Mouse (Mus musculus): ENCODE measurements around the gene Madcam1. TPM values are rescaled to one million over a fixed set of nuclear protein-coding genes. Genes with fewer than 3 reads are reported as not detected.

Madcam1 gene
- polyA plus RNA-seq (2012; rRNA removed) = 22.0 and 33.9 TPM in 2 replicates

GRCm38 (mm10) chr10:79664131-79664665 lies at the start of gene Madcam1:
TSS of gene Madcam1 (plus strand) at chr10:79664559.
- no peak for TF ChIP-seq POLR2A (IDR thresholded peaks at IDR 0.05; ENCODE audit: low read depth, low read length)
- TF ChIP-seq CTCF (IDR thresholded peaks at IDR 0.05; ENCODE audit: extremely low read depth, insufficient read depth, insufficient read length, insufficient replicate concordance) = peak; percentile 89
- peak in 1 of 2 experiments; percentile 67 for DNase-seq (ENCODE audit: low read depth in 1 of 2, low spot score in 2 of 2)
- H3K4me3 ChIP-seq (ENCODE audit: extremely low read depth, insufficient read depth, insufficient read length) = no peak within 1 kb of the TSS
- H3K4me1 ChIP-seq (ENCODE audit: control insufficient read depth, insufficient read depth, insufficient read length) = no peaks in the 10 kb centered on the region
- no peak within 1 kb of the TSS for H3K27ac ChIP-seq (ENCODE audit: insufficient read depth, low read length)
- H3K36me3 ChIP-seq (ENCODE audit: control insufficient read depth, insufficient read depth, low read length) = no peaks in the 10 kb centered on the region
- 22% methylated on average over 13 of the region's 13 CpGs for WGBS
- no peaks in the 10 kb centered on the region for H3K27me3 ChIP-seq (ENCODE audit: control insufficient read depth, insufficient read depth, low read length)

- Histone ChIP-seq H3K27ac (ENCODE audit: insufficient read depth, low read length) (no peak overlapping the region), H3K27me3 (ENCODE audit: control insufficient read depth, insufficient read depth, low read length) (peaks cover 14% of the 10 kb centered on the region), H3K4me3 (ENCODE audit: extremely low read depth, insufficient read depth, insufficient read length) (no peak overlapping the region), H3K36me3 (ENCODE audit: control insufficient read depth, insufficient read depth, low read length) (no peaks in the 10 kb centered on the region), H3K4me1 (ENCODE audit: control insufficient read depth, insufficient read depth, insufficient read length) (peaks cover 8% of the 10 kb centered on the region)
- TF ChIP-seq POLR2A (IDR thresholded peaks at IDR 0.05; ENCODE audit: low read depth, low read length) (no peak), CTCF (IDR thresholded peaks at IDR 0.05; ENCODE audit: extremely low read depth, insufficient read depth, insufficient read length, insufficient replicate concordance) (no peak)
- 41% methylated on average over 8 of the region's 8 CpGs for WGBS
- no peak for DNase-seq (ENCODE audit: low read depth in 1 of 2, low spot score in 2 of 2)
Observed at GRCm38 (mm10) chr10:79615860-79616259, 48.5 kb upstream of the Madcam1 start.

- 86% methylated on average over 5 of the region's 5 CpGs for WGBS
- Histone ChIP-seq H3K4me1 (ENCODE audit: control insufficient read depth, insufficient read depth, insufficient read length) (peaks cover 8% of the 10 kb centered on the region), H3K36me3 (ENCODE audit: control insufficient read depth, insufficient read depth, low read length) (no peaks in the 10 kb centered on the region), H3K27me3 (ENCODE audit: control insufficient read depth, insufficient read depth, low read length) (peaks cover 14% of the 10 kb centered on the region), H3K4me3 (ENCODE audit: extremely low read depth, insufficient read depth, insufficient read length) (no peak overlapping the region), H3K27ac (ENCODE audit: insufficient read depth, low read length) (no peak overlapping the region)
- DNase-seq (ENCODE audit: low read depth in 1 of 2, low spot score in 2 of 2) = no peak
- TF ChIP-seq CTCF (IDR thresholded peaks at IDR 0.05; ENCODE audit: extremely low read depth, insufficient read depth, insufficient read length, insufficient replicate concordance) (no peak), POLR2A (IDR thresholded peaks at IDR 0.05; ENCODE audit: low read depth, low read length) (no peak)
Observed at GRCm38 (mm10) chr10:79616376-79616775, 48.0 kb upstream of the Madcam1 start.

GRCm38 (mm10) chr10:79623950-79624349 lies 40.4 kb upstream of the Madcam1 start:
- WGBS = 76% methylated on average over 12 of the region's 12 CpGs
- TF ChIP-seq CTCF (IDR thresholded peaks at IDR 0.05; ENCODE audit: extremely low read depth, insufficient read depth, insufficient read length, insufficient replicate concordance) = no peak
- no peak for TF ChIP-seq POLR2A (IDR thresholded peaks at IDR 0.05; ENCODE audit: low read depth, low read length)
- no peak overlapping the region for H3K27ac ChIP-seq (ENCODE audit: insufficient read depth, low read length)
- H3K4me3 ChIP-seq (ENCODE audit: extremely low read depth, insufficient read depth, insufficient read length) = no peak overlapping the region
- no peak for DNase-seq (ENCODE audit: low read depth in 1 of 2, low spot score in 2 of 2)
- H3K27me3 ChIP-seq (ENCODE audit: control insufficient read depth, insufficient read depth, low read length) = no peaks in the 10 kb centered on the region
- no peaks in the 10 kb centered on the region for H3K36me3 ChIP-seq (ENCODE audit: control insufficient read depth, insufficient read depth, low read length)
- H3K4me1 ChIP-seq (ENCODE audit: control insufficient read depth, insufficient read depth, insufficient read length) = no peaks in the 10 kb centered on the region

- Histone ChIP-seq H3K36me3 (ENCODE audit: control insufficient read depth, insufficient read depth, low read length) (no peaks in the 10 kb centered on the region), H3K27me3 (ENCODE audit: control insufficient read depth, insufficient read depth, low read length) (no peaks in the 10 kb centered on the region), H3K4me3 (ENCODE audit: extremely low read depth, insufficient read depth, insufficient read length) (no peak overlapping the region), H3K4me1 (ENCODE audit: control insufficient read depth, insufficient read depth, insufficient read length) (no peaks in the 10 kb centered on the region), H3K27ac (ENCODE audit: insufficient read depth, low read length) (no peak overlapping the region)
- no peak for DNase-seq (ENCODE audit: low read depth in 1 of 2, low spot score in 2 of 2)
- 79% methylated on average over 9 of the region's 9 CpGs for WGBS
- TF ChIP-seq CTCF (IDR thresholded peaks at IDR 0.05; ENCODE audit: extremely low read depth, insufficient read depth, insufficient read length, insufficient replicate concordance) (no peak), POLR2A (IDR thresholded peaks at IDR 0.05; ENCODE audit: low read depth, low read length) (no peak)
Observed at GRCm38 (mm10) chr10:79625398-79625797, 39.0 kb upstream of the Madcam1 start.

- 85% methylated on average over 10 of the region's 10 CpGs for WGBS
- no peaks in the 10 kb centered on the region for H3K36me3 ChIP-seq (ENCODE audit: control insufficient read depth, insufficient read depth, low read length)
- H3K27me3 ChIP-seq (ENCODE audit: control insufficient read depth, insufficient read depth, low read length) = no peaks in the 10 kb centered on the region
- H3K4me3 ChIP-seq (ENCODE audit: extremely low read depth, insufficient read depth, insufficient read length) = no peak overlapping the region
- no peak overlapping the region for H3K27ac ChIP-seq (ENCODE audit: insufficient read depth, low read length)
- H3K4me1 ChIP-seq (ENCODE audit: control insufficient read depth, insufficient read depth, insufficient read length) = no peaks in the 10 kb centered on the region
- TF ChIP-seq CTCF (IDR thresholded peaks at IDR 0.05; ENCODE audit: extremely low read depth, insufficient read depth, insufficient read length, insufficient replicate concordance) = no peak
- TF ChIP-seq POLR2A (IDR thresholded peaks at IDR 0.05; ENCODE audit: low read depth, low read length) = no peak
- DNase-seq (ENCODE audit: low read depth in 1 of 2, low spot score in 2 of 2) = no peak
Observed at GRCm38 (mm10) chr10:79626156-79626555, 38.2 kb upstream of the Madcam1 start.

- Histone ChIP-seq H3K36me3 (ENCODE audit: control insufficient read depth, insufficient read depth, low read length) (no peaks in the 10 kb centered on the region), H3K27ac (ENCODE audit: insufficient read depth, low read length) (no peak overlapping the region), H3K4me3 (ENCODE audit: extremely low read depth, insufficient read depth, insufficient read length) (no peak overlapping the region), H3K4me1 (ENCODE audit: control insufficient read depth, insufficient read depth, insufficient read length) (no peaks in the 10 kb centered on the region), H3K27me3 (ENCODE audit: control insufficient read depth, insufficient read depth, low read length) (no peaks in the 10 kb centered on the region)
- WGBS = 83% methylated on average over 5 of the region's 5 CpGs
- no peak for DNase-seq (ENCODE audit: low read depth in 1 of 2, low spot score in 2 of 2)
- no peak for TF ChIP-seq CTCF (IDR thresholded peaks at IDR 0.05; ENCODE audit: extremely low read depth, insufficient read depth, insufficient read length, insufficient replicate concordance)
- no peak for TF ChIP-seq POLR2A (IDR thresholded peaks at IDR 0.05; ENCODE audit: low read depth, low read length)
Observed at GRCm38 (mm10) chr10:79628377-79628776, 36.0 kb upstream of the Madcam1 start.

Data from spleen, adult 2 months (tissue).